Mouse (Mus musculus) liver, embryonic 15.5 days (tissue): ENCODE data around the gene Mgll. TPM values are rescaled to one million over a fixed set of nuclear protein-coding genes. Genes with fewer than 3 reads are reported as not detected.

ENCODE experiments used
- ATAC-seq: fragments of 200-750 bp; cut with Nextera tagmentation; 2 replicates; pipeline ENCODE4 v1.8.0; 2017; ENCODE audit warnings: moderate number of reproducible peaks, mild to moderate bottlenecking, moderate library complexity; ENCODE audit not compliant: insufficient read depth
- H3K27ac ChIP-seq: fragments of 300-500 bp; sonication (generic); replicated peaks from 2 replicates; pipeline ENCODE4 v1.5.1; 2015; ENCODE audit warnings: mild to moderate bottlenecking, inconsistent platforms
- H3K27me3 ChIP-seq: fragments of 300-500 bp; sonication (generic); 2 replicates; pipeline ENCODE4 v1.6.1; 2015; ENCODE audit warnings: mild to moderate bottlenecking, inconsistent platforms
- H3K36me3 ChIP-seq: fragments of 300-500 bp; sonication (generic); replicated peaks from 2 replicates; pipeline ENCODE4 v1.6.1; 2015; ENCODE audit warnings: moderate library complexity, mild to moderate bottlenecking, inconsistent platforms
- H3K4me1 ChIP-seq: fragments of 300-500 bp; sonication (generic); replicated peaks from 2 replicates; pipeline ENCODE4 v1.6.1; 2015; ENCODE audit warnings: inconsistent platforms
- H3K4me2 ChIP-seq: fragments of 300-500 bp; sonication (generic); 2 replicates; pipeline ENCODE4 v1.6.1; 2015; ENCODE audit warnings: moderate library complexity, mild to moderate bottlenecking, inconsistent platforms
- H3K4me3 ChIP-seq: fragments of 300-500 bp; sonication (generic); replicated peaks from 2 replicates; pipeline ENCODE4 v1.5.1; 2015; ENCODE audit warnings: mild to moderate bottlenecking, inconsistent platforms
- H3K9ac ChIP-seq: fragments of 300-500 bp; sonication (generic); 2 replicates; pipeline ENCODE4 v1.6.1; 2015; ENCODE audit warnings: moderate library complexity, mild to moderate bottlenecking, inconsistent platforms
- H3K9me3 ChIP-seq: fragments of 300-500 bp; sonication (generic); replicated peaks from 2 replicates; pipeline ENCODE4 v1.6.1; 2016; ENCODE audit warnings: inconsistent platforms
- WGBS: fragments of 180-500 bp; shearing (Covaris S2); methylation state at CpG from one replicate; pipeline ENCODE4 v1.1.7; 2015; ENCODE audit warnings: mixed read lengths; ENCODE audit not compliant: insufficient replicate concordance; 5-methylcytosine and 5-hydroxymethylcytosine counted together
- polyA plus RNA-seq: library from polyadenylated mRNA; unstranded; fragments of >200 nt; fragmentation: Nextera tagmentation; extraction: Ambion mirVana; gene quantifications from 2 replicates; pipeline ENCODE4 v1.2.1, GENCODE M21; 2015

Mgll gene
- polyA plus RNA-seq, 1 experiment from 2014 or later = 69.7 TPM

DNA sequence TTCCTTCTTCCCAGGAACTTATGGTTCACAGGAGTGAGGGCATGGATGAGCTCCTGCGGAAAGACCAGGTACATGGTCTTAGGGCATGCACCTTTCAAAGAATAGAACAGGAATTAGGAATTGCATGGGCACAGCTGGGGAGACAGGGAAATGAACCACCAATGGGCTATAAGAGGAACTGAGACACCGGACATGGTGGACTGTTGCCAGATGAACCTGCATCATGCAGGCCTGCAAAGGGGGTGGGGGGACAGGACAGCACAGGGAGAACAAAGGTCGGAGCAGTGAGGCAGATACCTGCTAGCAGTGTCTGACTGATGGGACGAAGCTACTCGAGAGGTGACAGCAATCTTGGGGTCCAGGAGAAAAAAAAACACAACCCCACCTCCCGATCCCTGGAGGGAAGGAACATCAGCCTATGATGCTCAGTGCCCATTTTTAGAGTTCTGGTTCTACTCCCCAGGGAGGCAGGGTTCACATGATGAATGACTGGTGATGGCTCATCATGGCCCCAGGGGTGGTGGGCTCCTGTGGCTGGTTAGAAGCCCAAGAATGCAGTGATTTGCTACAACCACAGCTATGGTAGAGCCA lies 106.0 kb downstream of the Mgll start:
- peaks cover 59% of the 10 kb centered on the region for H3K4me1 ChIP-seq
- WGBS = 82% methylated on average over 6 of the region's 6 CpGs
- H3K27me3 ChIP-seq = no peaks in the 10 kb centered on the region
- no peaks in the 10 kb centered on the region for H3K9me3 ChIP-seq
- H3K27ac ChIP-seq = no peak overlapping the region
- H3K4me3 ChIP-seq = no peak overlapping the region
- no peak overlapping the region for H3K9ac ChIP-seq
- H3K4me2 ChIP-seq = no peak overlapping the region
- H3K36me3 ChIP-seq = peaks cover 32% of the 10 kb centered on the region
- no peak for ATAC-seq

- Histone ChIP-seq H3K9ac (no peak overlapping the region), H3K36me3 (peaks cover 32% of the 10 kb centered on the region), H3K27me3 (no peaks in the 10 kb centered on the region), H3K27ac (no peak overlapping the region; the same call in 1 of the 2 replicates), H3K9me3 (no peaks in the 10 kb centered on the region), H3K4me3 (no peak overlapping the region), H3K4me2 (no peak overlapping the region), H3K4me1 (peaks cover 67% of the 10 kb centered on the region)
- ATAC-seq = no peak
- 26% methylated on average over 8 of the region's 8 CpGs for WGBS
Measured at GRCm38 (mm10) chr6:88831456-88831855, 107.2 kb downstream of the Mgll start.

GRCm38 (mm10) chr6:88832663-88833062 lies 108.5 kb downstream of the Mgll start:
- no peaks in the 10 kb centered on the region for H3K9me3 ChIP-seq
- H3K36me3 ChIP-seq = peaks cover 32% of the 10 kb centered on the region
- 60% methylated on average over 5 of the region's 5 CpGs for WGBS
- no peak overlapping the region for H3K4me3 ChIP-seq
- H3K4me2 ChIP-seq = no peak overlapping the region
- ATAC-seq = peak; percentile 35; the same call in 1 of the 2 replicates
- no peak overlapping the region for H3K9ac ChIP-seq
- H3K27me3 ChIP-seq = no peaks in the 10 kb centered on the region
- H3K4me1 ChIP-seq = peaks cover 68% of the 10 kb centered on the region
- peak overlapping the region; percentile 90 for H3K27ac ChIP-seq

DNA sequence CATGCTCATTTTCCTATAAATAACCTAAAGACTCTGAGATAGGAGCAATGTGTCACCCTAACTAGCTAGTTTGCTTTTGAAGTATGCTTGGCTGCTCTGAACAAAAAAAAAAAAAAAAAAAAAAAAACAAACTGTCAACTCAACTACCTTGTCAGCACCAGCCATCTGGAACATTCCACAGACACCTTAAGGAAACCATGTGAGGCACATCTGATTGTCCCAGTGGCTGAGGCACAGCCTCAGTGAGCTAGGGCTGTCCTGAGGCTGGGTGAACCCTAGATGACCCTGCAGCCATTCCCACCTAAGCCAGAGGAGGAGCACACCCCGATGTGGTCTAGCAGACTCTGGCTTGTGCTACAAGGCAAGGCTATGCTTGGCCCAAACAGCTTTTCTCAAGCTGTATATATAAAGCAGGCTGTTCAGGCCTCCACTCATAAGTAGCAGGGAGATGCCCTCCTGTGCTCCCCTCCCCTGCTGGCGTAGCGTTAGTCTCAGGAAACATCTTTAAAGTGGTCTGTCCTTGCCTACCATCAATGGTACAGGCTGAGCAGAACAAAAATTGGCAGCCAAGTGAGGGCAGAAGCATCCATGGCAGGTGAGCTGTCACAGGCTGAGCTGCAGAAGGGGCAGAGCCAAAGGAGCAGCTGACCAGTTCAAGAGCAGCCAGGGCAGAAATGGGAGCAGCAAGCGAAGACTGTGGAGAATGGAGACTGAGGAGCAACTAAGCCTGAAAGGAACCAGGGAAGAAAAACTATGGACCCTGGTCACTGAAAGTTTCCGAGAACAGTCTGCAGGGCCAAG lies 109.3 kb downstream of the Mgll start:
- H3K27ac ChIP-seq = peak overlapping the region; percentile 90

DNA sequence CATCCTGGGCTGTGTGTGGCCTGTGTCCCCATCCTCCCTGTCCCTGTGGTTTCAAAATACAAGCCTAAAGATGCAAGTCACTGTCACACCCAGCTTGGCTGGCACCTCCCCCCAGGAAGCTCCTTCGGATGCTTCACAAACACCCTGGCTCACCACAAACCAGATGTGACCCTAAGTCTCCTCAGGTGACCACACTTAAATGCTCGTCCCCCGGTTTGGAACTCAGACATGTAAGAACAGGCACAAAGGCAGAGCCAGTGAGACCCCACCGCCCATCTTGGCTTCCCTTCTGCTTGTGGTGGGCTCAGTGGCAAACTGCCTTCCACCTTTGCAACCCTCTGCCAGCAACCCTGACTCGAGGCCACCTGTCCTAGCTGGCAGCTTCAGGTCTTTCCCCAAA lies 110.8 kb downstream of the Mgll start:
- peak; percentile 87 for ATAC-seq
- Histone ChIP-seq H3K4me3 (peak overlapping the region; percentile 25), H3K4me1 (peaks cover 79% of the 10 kb centered on the region)

More for the DNA sequence above, 109.3 kb downstream of the Mgll start:
- H3K27me3 ChIP-seq = no peaks in the 10 kb centered on the region
- no peak for ATAC-seq
- H3K36me3 ChIP-seq = peaks cover 32% of the 10 kb centered on the region
- peaks cover 69% of the 10 kb centered on the region for H3K4me1 ChIP-seq
- peak overlapping the region; percentile 25; the same call in 1 of the 2 replicates for H3K9ac ChIP-seq
- whole genome bisulfite sequencing = 71% methylated on average over 5 of the region's 5 CpGs
- no peak overlapping the region for H3K4me3 ChIP-seq
- no peak overlapping the region; the same call in 1 of the 2 replicates for H3K4me2 ChIP-seq
- H3K9me3 ChIP-seq = no peaks in the 10 kb centered on the region

DNA sequence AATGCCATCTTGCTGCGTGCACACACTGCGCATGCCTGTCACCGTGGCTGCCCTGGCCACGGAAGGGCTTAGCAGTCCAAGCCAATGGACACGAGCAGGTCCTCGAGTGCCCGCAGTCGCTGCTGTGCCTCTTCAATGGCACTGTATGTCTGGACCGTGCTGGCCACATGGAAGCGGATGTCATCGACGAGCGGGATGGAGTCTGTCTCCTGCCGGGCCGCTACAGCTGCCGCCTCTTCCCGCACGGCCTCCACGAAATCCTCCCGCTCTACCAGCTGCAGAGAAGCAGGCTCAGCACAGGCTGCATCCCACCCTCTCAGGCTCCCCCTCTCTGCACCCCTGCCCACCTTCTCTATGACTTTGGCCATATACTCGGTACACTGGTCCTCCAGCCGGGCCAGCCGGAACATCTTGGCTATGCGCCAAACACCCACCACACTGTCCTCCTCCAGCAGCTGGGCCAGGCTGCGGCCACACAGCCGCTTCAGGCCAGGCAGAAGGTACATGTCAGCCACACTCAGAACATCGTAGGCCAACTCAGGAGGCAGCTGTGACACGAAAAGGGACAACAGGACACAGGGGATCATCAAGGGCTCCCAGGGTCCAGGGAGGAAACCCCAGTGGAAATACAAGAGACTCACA lies 112.1 kb downstream of the Mgll start:
- H3K4me1 ChIP-seq = peaks cover 85% of the 10 kb centered on the region
- peak overlapping the region; percentile 90 for H3K27ac ChIP-seq
- no peaks in the 10 kb centered on the region for H3K27me3 ChIP-seq
- peaks cover 50% of the 10 kb centered on the region for H3K36me3 ChIP-seq
- H3K9me3 ChIP-seq = no peaks in the 10 kb centered on the region
- H3K4me2 ChIP-seq = peak overlapping the region; percentile 64; the same call in 1 of the 2 replicates
- 88% methylated on average over 28 of the region's 28 CpGs for WGBS
- H3K4me3 ChIP-seq = no peak overlapping the region
- ATAC-seq = no peak
- no peak overlapping the region for H3K9ac ChIP-seq

More for the DNA sequence above, 110.8 kb downstream of the Mgll start:
- peak overlapping the region; percentile 64 for H3K4me2 ChIP-seq
- WGBS = 23% methylated on average over 5 of the region's 5 CpGs
- peaks cover 48% of the 10 kb centered on the region for H3K36me3 ChIP-seq
- H3K9ac ChIP-seq = peak overlapping the region; percentile 53
- no peaks in the 10 kb centered on the region for H3K9me3 ChIP-seq
- peak overlapping the region; percentile 90 for H3K27ac ChIP-seq
- no peaks in the 10 kb centered on the region for H3K27me3 ChIP-seq

DNA sequence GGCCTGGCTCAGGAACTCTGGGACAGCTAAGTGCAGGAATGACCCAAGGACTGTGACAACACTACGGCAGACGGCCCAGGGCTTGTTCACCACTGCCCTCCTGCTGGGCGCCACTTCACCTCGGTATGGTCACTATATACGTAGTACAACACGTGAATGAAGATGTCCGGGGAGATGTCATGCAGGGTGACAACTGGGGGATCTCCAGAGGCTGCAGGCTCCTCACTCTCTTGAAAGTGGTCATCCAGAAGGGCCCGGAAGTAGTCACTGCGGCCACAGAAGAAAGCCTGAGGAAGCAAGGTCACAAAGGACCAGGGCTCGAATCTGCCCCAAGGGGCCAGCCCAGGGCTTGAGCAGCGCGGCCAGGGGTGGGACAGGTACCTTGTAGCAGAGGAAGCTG lies 113.8 kb downstream of the Mgll start:
- no peaks in the 10 kb centered on the region for H3K9me3 ChIP-seq
- WGBS = 83% methylated on average over 12 of the region's 12 CpGs
- peaks cover 77% of the 10 kb centered on the region for H3K4me1 ChIP-seq
- H3K9ac ChIP-seq = no peak overlapping the region
- H3K27ac ChIP-seq = peak overlapping the region; percentile 90; the same call in 1 of the 2 replicates
- H3K36me3 ChIP-seq = peaks cover 50% of the 10 kb centered on the region
- H3K4me3 ChIP-seq = no peak overlapping the region
- no peak for ATAC-seq
- no peak overlapping the region; the same call in 1 of the 2 replicates for H3K4me2 ChIP-seq
- H3K27me3 ChIP-seq = no peaks in the 10 kb centered on the region

DNA sequence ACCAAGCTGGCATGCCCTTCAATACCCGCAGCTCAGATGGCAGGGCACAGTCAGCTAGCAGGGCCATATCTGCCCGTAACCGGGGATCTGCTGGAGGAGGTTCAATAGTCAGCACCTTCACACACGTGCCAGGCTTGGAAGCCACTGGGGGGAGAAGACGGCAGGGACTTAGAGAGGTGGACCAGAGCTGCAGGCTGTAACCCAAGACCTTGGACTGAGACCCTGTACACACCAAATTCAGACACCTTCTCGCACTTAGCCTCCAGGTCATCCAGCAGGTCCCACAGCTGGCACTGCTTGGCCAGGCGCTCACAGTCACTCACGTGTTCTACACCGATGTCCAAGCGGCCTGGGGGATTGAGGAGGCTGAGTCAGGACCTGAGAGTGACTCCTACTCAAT lies 114.4 kb downstream of the Mgll start:
- 0 out of 2 replicates have a peak overlapping the region, but pooled peaks have one; percentile 90 for H3K27ac ChIP-seq
- H3K9me3 ChIP-seq = no peaks in the 10 kb centered on the region
- no peaks in the 10 kb centered on the region for H3K27me3 ChIP-seq
- no peak for ATAC-seq
- no peak overlapping the region for H3K4me2 ChIP-seq
- 88% methylated on average over 10 of the region's 10 CpGs for WGBS
- H3K4me3 ChIP-seq = no peak overlapping the region
- no peak overlapping the region for H3K9ac ChIP-seq
- H3K36me3 ChIP-seq = peaks cover 50% of the 10 kb centered on the region
- peaks cover 77% of the 10 kb centered on the region for H3K4me1 ChIP-seq

GRCm38 (mm10) chr6:88839135-88839970 lies 115.1 kb downstream of the Mgll start:
- 83% methylated on average over 26 of the region's 26 CpGs for WGBS
- H3K27ac ChIP-seq = no peak overlapping the region; the same call in 1 of the 2 replicates
- ATAC-seq = no peak

DNA sequence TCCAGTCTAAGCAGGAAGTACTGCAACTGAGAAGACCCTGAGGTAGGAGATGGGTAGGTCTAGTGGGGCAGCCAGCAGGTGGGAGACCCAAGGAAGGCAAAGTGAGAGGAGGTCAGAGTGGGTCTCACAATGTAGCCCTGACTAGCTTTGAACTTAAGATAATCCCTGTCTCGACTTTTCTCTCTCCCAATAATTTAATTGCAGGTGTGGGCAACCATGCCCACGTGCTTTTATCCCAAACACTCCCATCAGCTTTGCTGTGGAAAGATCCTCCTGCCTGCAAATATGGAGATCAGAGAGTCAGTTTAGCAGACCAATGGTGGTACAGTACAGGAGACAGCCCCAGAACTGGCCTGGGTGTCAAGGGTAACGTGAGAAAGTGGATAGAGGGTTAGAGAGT lies 116.0 kb downstream of the Mgll start:
- WGBS = 64% methylated on average over 3 of the region's 3 CpGs
- Histone ChIP-seq H3K9ac (peak overlapping the region; percentile 90), H3K4me1 (peaks cover 62% of the 10 kb centered on the region), H3K4me3 (peak overlapping the region; percentile 81), H3K4me2 (peak overlapping the region; percentile 100), H3K9me3 (no peaks in the 10 kb centered on the region), H3K36me3 (peaks cover 50% of the 10 kb centered on the region), H3K27ac (peak overlapping the region; percentile 98), H3K27me3 (0 out of 2 replicates have a peak, but pooled peaks cover under 1% of the 10 kb centered on the region)
- no peak for ATAC-seq

More at GRCm38 (mm10) chr6:88839135-88839970, 115.1 kb downstream of the Mgll start:
- H3K27me3 ChIP-seq = no peaks in the 10 kb centered on the region
- H3K4me1 ChIP-seq = peaks cover 70% of the 10 kb centered on the region
- peak overlapping the region; percentile 81; the same call in 1 of the 2 replicates for H3K4me3 ChIP-seq
- no peak overlapping the region for H3K9ac ChIP-seq
- no peaks in the 10 kb centered on the region for H3K9me3 ChIP-seq
- H3K36me3 ChIP-seq = peaks cover 50% of the 10 kb centered on the region
- peak overlapping the region; percentile 100; the same call in 1 of the 2 replicates for H3K4me2 ChIP-seq
